24 mouse cellular contexts compared by ENCODE assay signal in genomic region chr15:10175078-10175477, GRCm38 (mm10).
"Had no signal": no experiment of that assay in that cellular context is flagged by ENCODE, and none has a peak within 500 bp of the region (broad histone marks: within the 10 kb centered on the region; RNA-seq: fewer than 3 reads in every experiment).

No protein-coding gene starts in this region.

- H3K4me3 ChIP-seq: kidney, embryonic 15.5 days; layer of hippocampus, adult 2 months; left cerebral cortex, adult 2 months; limb, embryonic 10.5 days; limb, embryonic 13.5 days; liver, embryonic 12.5 days; liver, embryonic 15.5 days; lung, embryonic 15.5 days; neural tube, embryonic 12.5 days; neural tube, embryonic 15.5 days had no signal

- ATAC-seq: liver, embryonic 12.5 days had no signal

- H3K4me2 ChIP-seq: kidney, embryonic 15.5 days; limb, embryonic 13.5 days; liver, embryonic 12.5 days; liver, embryonic 15.5 days; lung, embryonic 15.5 days; midbrain, embryonic 11.5 days; neural tube, embryonic 12.5 days; neural tube, embryonic 15.5 days had no signal

- DNase-seq: kidney, adult 11 months; kidney, adult 8-10 months; kidney, postnatal 10 days; kidney, postnatal 4 days; layer of hippocampus, postnatal 36 days; liver; lung, adult 18-20 months; lung, postnatal 10 days; lung, postnatal 36 days; midbrain, embryonic 14.5 days; thymus, adult 2 months; thymus, postnatal 14 days; thymus, postnatal 4 days had no signal

- H3K36me3 ChIP-seq: kidney, embryonic 15.5 days; limb, embryonic 10.5 days; limb, embryonic 13.5 days; liver, embryonic 12.5 days; liver, embryonic 15.5 days; lung, embryonic 15.5 days; neural tube, embryonic 12.5 days; neural tube, embryonic 15.5 days had no signal
